Mouse (Mus musculus) common myeloid progenitor, adult 5-6 weeks (primary cell): Measurements from ENCODE around the gene Mrnip. TPM values are rescaled to one million over a fixed set of nuclear protein-coding genes. Genes with fewer than 3 reads are reported as not detected.

ENCODE experiments used
- ATAC-seq: replicated peaks from 2 replicates; pipeline ENCODE4 v1.8.0; 2016; ENCODE audit warnings: low read depth, mild to moderate bottlenecking, moderate TSS enrichment, inconsistent platforms; ENCODE audit not compliant: poor library complexity, severe bottlenecking
- total RNA-seq: library from RNA; stranded (forward); fragments of 200-1000, 187-1606 nt; gene quantifications from 2 replicates; pipeline ENCODE4 v1.2.3, GENCODE M21; 2017

Gene Mrnip
- total RNA-seq, result 9.1 and 11.9 TPM in 2 replicates

GRCm38 (mm10) chr11:50174111-50174729 lies at the start of gene Mrnip:
Gene Mrnip, plus strand, starts transcription at chr11:50174444.
- peak; percentile 13; the same call in 1 of the 2 replicates for ATAC-seq

- no peak for ATAC-seq
These were observed 46.5 kb upstream of the Mrnip start for GRCm38 (mm10) chr11:50127781-50128180.

- ATAC-seq, result peak; percentile 79
These were observed 43.2 kb upstream of the Mrnip start, which contains the start of gene Tbc1d9b for GRCm38 (mm10) chr11:50130811-50131766. Gene Tbc1d9b, plus strand, starts transcription at chr11:50131396.

- no peak for ATAC-seq
These were observed 42.4 kb upstream of the Mrnip start for GRCm38 (mm10) chr11:50131801-50132201.

- ATAC-seq, result no peak
These were observed 42.0 kb upstream of the Mrnip start for GRCm38 (mm10) chr11:50132265-50132664.

- ATAC-seq, result peak; percentile 54
These were observed 39.9 kb upstream of the Mrnip start for GRCm38 (mm10) chr11:50134136-50134859.

GRCm38 (mm10) chr11:50138206-50138822 lies 35.9 kb upstream of the Mrnip start:
- no peak for ATAC-seq

GRCm38 (mm10) chr11:50139571-50139970 lies 34.7 kb upstream of the Mrnip start:
- ATAC-seq, result no peak

- no peak for ATAC-seq
These were observed 28.7 kb upstream of the Mrnip start for GRCm38 (mm10) chr11:50145529-50145928.

GRCm38 (mm10) chr11:50146121-50146520 lies 28.1 kb upstream of the Mrnip start:
- ATAC-seq, result no peak

- peak; percentile 73 for ATAC-seq
These were observed 26.8 kb upstream of the Mrnip start for GRCm38 (mm10) chr11:50147267-50147957.

GRCm38 (mm10) chr11:50147958-50148476 lies 26.2 kb upstream of the Mrnip start:
- ATAC-seq, result no peak

- no peak for ATAC-seq
These were observed 25.0 kb upstream of the Mrnip start for GRCm38 (mm10) chr11:50149200-50149599.

GRCm38 (mm10) chr11:50149603-50150150 lies 24.6 kb upstream of the Mrnip start:
- ATAC-seq, result no peak

GRCm38 (mm10) chr11:50151374-50151773 lies 22.9 kb upstream of the Mrnip start:
- no peak for ATAC-seq

GRCm38 (mm10) chr11:50154166-50154565 lies 20.1 kb upstream of the Mrnip start:
- ATAC-seq, result no peak

- no peak for ATAC-seq
These were observed 19.3 kb upstream of the Mrnip start for GRCm38 (mm10) chr11:50154777-50155520.

- no peak for ATAC-seq
These were observed 18.5 kb upstream of the Mrnip start for GRCm38 (mm10) chr11:50155785-50156184.
